Mouse (Mus musculus) MN1 (cell line): Measurements from ENCODE around the gene Grb10.

ENCODE experiments used
- DNase-seq: peaks from one replicate; pipeline ENCODE4 v3.0.0-alpha.2; 2016; ENCODE audit warnings: low spot score

Gene Grb10

DNA sequence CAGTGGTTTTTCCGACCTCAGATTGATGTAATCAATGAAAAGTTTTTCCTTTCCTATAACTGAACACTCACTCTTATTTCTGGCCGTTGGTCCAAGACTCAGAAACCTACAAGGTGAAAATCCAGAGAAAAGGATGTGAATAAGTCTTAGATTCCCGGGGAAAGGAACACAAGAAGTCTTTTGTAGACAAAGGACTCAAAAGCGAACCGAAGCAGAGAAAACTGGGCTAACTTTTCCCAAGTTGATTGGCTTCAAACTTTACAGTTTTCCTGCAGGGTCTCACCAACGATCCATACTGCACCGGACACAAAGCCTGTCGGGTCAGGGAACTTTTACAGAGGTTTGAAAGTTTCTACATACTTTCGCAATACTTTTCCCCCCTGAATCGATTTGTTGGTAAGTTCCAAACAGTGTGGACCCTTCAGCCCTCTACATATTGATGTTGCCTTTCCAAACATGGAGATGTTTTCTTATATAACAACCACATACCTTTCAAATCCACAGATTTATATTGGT lies at the start of gene Grb10:
TSS of gene Grb10 (minus strand) at position 214 of the 516 bp plus-strand sequence.
- no peak for DNase-seq

DNA sequence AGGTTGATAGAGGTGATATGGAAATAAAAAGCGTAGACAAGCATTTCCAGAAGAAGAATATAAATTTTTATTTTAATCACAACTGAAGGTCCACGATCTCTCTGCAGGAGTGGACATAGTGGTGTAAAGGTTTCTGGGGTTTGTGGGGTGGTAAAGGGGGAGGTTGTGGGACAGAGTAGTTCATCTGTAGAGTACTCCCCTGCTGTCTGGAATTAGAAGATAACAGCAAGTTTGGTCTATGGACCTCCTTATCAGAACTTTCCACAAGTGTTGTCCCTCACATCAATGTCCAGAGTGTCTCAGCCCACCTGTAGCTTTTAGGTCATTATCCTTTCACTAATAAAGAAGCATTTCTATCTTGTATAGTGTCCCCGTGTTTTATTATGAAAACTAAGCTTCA lies 43.2 kb upstream of the Grb10 start:
- no peak for DNase-seq

DNA sequence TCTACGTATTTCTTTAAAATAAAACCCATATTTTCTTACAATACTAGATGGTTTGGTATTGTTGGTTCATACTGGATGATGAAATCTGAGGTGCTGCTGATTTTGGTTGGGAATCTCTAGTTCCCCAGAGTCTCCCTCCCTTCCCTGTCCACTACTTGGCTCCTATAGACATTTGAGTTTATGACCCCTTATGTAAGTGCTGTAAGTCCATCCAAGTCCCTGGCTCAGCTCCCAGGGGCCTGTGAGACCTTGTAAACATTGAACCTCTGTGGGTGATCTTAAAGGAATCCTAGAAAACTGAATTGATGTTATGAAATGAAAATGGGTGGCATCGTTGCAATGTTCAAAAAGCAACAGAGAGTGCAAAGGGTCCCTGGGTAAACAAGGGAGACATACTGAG lies 40.7 kb upstream of the Grb10 start:
- no peak for DNase-seq

DNA sequence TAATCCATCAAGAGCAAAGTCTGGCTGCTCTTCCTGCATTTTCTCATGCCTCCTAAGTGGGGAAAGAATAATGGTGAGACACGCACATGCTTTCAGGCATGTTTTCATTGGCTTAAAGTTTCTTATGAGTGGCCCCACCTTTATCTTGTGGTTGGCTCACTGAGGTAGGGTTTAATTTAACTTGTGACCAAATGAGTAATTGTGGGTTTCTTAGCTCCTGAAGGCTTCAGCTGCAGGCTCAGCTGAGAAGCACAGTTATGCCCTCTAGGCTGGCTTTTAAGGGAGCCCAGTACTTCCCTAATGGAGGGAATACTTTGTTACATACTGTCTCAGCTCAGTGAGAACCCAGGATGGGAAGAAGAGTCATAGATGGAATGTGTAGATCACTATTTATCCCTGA lies 37.0 kb upstream of the Grb10 start:
- DNase-seq: no peak

DNA sequence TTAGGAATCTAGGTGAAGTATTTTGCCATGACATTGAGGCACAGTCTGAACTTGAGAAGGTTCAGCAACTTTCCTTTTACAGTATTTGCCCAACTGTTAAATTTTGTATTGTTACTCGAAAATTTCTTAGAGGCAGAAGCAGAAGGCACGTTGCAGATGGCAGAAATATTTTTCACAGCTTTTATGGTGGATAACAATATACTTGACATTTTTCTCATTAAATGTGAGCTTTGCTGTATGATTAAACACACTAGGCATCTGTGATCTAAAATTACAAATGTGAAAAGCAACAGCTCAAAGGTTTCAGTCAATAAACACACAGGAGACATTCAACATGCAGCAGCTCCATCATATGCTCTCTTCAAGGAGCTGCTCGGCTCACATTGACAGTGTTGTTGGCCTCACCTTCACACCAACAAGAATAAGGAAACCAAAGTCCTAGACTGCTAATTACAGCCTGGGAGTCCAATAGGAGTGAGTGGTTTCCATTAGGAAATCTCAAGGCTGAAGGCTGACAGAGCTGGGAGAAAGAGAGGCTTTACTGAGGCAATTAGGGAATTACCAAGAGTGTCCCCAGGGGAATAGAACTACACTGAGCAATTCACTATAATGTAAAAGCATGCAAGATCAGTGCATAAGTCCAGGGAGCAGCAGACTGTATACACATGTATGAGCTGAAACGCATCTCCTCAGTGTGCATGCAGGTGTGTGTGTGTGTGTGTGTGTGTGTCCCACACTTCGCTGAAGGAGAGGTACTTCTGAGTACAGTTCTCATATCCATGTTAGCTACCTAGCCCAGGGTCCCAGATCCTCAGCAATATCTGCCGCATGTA lies 35.1 kb upstream of the Grb10 start:
- no peak for DNase-seq

DNA sequence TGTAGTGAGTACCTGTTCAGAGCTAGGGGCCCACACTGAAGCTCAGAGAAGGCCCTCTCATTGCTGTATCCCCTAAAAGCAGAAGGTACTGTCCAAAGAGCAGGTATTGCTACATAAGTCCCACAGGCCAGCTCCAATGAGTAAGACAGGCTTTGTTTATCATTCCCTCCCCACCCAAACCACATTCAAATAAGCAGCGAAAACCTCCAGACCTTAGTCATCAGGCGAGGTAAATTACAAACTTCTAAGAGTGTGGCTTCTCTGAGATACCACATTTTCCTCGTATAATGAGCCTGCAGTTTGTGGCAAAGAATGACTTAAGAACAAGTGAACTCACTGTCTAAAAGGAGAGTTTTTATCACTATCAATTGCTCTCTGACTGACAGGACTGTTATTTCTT lies 33.8 kb upstream of the Grb10 start:
- DNase-seq: no peak

DNA sequence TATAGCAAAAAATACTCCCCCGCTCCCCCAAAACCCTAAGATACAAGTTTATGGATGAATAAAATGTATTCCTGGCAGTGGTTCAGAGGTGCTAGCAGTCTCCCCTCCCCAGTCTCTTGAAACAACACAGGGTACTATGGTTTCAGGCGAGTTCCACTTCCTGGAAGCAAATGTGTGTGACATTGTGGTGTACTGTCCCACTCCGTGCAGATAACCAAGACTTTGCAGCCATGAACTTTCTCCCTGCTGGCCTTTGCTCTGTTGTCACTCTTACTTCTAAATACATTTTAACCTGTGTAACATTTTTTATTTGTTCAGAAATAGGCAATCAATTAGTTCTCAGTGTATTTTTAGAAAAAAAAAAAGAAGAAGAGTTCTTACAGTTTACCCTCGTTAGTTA lies 20.5 kb upstream of the Grb10 start:
- DNase-seq: no peak

DNA sequence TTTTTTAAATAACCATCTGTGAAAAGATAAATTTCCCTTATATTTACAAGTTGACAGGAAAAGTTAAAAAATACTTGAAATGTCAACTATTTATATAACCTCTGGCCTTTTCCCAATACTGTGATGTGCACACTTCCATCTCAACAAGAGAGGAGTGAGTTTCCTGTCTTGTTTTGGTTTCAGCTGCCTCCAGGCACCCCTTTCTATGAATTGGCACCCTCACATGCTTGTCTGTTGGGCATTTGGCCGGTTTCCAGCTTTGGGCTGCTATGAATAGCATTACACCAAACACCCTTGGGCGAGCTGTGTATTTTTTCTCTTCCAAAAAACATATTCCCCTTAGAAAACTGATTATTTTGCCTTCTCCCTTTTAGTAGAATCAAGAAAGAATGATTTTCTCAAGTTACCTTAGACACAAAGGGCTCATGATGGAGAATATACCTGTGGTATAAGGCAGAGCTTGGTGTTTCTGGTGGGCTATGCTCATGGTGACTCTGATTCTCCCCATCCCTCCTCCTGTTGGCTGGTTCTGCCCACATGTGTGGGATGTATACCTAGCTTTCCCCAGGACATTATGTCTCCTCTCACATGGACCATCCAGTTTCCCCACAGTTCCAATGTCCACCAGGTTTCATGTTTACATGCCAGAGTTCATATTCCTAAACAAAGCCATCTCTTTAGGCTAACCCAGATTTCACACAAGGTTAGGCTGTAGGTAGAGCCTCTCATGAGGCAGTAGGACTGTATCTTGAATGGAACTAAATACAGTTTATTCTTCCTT lies 10.3 kb upstream of the Grb10 start:
- DNase-seq: no peak

DNA sequence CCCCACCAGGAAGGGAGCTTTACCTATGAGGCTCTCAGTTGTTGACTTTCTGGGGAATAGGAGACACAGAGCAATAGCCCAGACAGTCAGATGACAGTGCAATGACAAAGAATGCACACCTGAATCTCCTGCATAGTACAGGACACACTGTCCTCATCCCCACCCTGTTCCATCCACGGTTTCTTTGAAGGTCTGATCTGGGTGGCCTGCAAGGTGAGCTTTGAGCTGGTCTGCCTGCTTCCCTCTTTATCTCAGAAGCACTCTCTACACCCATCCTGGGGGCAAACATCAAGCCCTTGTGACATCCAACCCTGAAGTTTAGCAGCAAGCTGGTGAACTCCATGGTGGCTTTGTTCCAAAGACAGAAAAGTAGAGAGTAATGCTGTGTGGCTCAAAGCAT lies 9.7 kb upstream of the Grb10 start:
- no peak for DNase-seq

DNA sequence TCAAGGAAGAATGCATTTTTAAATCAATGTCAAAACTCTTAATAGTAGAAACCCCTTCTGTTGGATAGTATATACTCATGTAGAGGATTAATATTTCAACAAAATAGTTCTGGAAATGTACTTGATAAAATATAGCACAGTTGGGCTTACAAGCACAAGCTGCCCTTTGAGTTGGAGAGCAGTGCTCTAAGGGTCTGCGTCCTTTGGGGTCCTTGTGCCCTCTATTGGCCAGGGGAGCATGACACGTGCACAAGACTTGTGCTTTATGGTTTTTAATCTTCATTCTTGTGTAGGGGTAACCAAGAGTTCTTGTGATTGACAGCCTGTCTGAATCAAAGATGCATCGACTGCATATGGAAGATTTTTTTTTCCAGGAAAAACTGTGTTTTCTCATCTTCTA lies 5.8 kb upstream of the Grb10 start:
- DNase-seq: no peak

DNA sequence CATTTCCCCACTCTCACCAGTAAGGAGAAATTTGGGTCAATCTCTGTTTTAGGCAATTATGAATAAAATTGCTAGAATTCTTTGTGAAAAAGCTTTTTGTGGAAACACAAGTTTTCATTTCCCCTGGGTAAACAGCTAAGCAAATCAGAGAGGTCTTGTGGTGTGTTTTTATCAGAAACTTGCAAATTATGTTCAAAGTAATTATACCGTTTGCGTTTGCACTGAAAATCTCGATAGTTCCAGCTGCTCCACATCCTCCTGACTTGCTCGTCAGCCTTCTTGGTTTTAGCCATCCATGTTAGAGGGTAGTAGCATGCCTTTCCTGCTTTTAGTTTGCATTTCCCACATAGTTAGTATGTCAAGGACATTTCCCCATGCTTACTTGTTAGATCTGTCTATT lies 3.3 kb upstream of the Grb10 start:
- DNase-seq: no peak

DNA sequence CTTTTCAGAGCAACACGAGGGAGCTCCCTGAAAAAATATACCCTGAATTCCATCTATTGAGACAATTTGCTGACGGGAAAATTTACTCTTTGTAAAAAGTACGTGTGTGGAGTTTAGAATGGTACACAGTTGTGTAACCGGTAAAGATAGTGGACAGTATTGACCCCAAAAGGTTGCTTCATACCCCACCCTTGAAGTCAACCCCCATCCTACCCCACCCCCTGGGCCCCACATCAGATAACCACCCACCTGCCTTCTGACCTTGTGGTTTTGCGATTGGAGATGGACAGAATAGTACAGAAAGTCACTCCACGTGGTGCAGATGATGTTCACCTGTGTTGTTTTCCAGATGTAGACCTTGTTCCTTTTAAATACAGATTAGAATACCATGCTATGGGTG lies 2.9 kb upstream of the Grb10 start:
- DNase-seq: no peak

DNA sequence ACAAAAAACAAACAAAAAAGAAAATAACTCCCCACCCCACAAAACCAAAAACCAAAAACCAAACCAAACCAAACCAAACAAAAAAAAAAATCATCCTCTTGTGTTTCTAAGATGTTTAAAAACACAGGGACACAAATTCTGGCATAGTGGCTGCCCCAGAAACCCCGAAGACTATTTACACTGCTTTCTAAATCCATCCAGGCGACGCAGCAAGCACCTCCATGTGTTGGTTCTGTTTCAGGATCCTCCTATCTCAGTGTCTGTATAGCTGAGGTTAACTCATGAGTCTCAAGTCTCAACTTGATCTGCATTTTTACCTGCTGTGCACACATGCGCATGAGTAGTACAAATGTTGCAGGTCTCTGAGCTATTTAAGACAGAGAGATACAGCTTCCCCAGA lies 1.9 kb upstream of the Grb10 start:
- no peak for DNase-seq

DNA sequence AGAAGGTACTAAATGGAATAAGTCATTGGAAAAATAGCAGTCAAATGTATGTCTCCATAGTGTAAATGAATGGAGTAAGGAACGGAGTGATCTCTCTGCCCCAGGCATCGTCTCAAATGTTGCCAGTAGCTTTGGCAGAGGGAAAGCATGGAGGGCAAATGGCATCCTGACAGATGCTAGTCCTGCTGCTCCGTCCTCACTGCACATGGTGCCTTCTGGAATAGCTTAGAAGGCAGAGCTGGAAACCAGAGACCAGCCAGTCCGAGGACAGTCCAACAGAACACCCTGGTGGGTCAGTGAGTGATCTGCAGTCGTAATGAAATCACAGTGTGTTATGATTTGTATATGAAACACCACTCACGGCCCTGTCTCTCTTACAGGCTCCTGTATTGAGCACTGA lies 1.3 kb upstream of the Grb10 start:
- DNase-seq: no peak

DNA sequence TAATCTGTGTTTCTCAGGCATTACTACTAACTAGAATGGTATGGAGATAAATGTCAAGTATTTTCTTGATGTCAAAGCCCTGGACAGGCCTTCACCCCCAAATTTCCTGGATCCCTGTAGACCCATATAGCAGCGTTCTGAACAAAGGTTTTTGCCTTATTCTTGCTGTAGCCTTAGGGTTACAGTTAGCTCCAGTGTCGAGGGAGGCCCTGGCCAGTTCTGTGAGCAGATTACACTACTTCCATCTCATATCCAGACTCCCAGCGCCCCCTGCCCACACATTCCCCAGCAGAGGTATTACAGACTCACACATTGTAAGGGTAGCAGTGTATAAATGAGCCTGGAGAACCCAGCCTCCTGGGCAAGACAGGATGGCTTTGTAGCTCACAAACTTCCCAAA lies 615 bp upstream of the Grb10 start:
- no peak for DNase-seq

DNA sequence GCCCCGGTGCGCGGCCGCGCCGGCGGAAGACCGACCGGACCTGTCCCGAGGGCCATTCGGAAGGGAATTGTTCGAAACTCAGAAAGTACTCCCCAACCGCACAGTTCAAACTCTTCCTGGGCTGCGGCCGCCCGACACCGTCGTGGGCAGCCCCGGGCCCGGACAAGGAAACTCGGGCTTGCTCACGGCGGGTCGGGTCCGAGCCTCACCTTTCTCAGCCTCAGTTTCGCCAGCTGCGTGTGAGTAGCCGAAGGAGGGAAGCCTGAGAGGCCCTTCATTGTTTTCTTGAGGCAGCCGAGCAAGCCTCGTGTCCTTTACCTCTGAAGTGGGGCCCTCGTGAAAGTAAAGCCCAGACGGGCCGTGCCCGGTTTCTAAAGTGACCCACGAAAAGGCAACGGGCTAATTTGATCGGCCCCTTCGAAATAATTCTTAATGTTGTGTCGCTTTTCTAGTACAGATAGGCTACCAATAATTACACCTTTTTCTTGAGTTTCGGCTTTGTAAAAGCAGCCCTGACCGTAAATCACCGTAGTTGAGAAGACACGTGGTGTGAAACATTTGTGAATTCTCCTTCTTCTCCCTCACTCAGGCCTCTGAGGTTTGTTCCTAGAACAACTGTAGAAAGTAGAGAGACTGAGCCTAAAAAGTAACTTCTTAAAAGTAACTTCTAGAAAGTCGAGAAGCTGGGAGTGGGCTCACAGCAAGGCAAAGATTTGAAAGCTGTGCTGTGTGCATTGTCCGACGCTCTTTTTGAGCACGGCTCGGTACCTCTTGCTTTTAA lies 604 bp downstream of the Grb10 start:
- DNase-seq: no peak

DNA sequence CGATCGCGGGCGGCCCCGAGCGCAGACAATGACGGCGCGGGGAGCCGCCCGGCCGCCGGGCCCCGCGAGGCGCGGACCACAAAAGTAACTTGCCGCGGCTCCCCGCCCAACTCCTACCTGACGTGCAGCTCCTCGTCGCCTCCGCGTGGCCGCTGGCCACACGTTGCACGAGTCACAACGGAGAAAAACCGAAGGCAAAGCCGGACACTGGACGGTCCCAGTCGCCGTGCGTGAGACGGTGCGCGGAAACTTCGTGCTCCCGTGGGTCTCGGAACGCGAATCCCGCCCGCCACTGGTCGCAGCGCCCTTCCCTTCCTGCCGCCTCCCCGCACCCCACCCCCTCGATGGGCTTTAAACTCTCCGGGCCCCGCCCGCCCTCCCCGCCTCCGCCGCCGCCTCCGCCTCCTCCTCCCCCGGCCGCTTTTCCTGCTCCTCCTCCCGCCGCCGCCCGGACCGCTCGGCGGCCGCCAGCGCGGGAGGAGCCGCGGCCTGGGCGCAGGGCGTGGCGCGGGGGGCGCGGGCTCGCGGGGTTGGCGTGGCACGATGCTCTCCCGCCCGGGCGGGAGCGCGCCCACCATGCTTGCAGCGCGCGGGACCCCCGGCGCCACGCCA lies 1.3 kb downstream of the Grb10 start:
- no peak for DNase-seq

DNA sequence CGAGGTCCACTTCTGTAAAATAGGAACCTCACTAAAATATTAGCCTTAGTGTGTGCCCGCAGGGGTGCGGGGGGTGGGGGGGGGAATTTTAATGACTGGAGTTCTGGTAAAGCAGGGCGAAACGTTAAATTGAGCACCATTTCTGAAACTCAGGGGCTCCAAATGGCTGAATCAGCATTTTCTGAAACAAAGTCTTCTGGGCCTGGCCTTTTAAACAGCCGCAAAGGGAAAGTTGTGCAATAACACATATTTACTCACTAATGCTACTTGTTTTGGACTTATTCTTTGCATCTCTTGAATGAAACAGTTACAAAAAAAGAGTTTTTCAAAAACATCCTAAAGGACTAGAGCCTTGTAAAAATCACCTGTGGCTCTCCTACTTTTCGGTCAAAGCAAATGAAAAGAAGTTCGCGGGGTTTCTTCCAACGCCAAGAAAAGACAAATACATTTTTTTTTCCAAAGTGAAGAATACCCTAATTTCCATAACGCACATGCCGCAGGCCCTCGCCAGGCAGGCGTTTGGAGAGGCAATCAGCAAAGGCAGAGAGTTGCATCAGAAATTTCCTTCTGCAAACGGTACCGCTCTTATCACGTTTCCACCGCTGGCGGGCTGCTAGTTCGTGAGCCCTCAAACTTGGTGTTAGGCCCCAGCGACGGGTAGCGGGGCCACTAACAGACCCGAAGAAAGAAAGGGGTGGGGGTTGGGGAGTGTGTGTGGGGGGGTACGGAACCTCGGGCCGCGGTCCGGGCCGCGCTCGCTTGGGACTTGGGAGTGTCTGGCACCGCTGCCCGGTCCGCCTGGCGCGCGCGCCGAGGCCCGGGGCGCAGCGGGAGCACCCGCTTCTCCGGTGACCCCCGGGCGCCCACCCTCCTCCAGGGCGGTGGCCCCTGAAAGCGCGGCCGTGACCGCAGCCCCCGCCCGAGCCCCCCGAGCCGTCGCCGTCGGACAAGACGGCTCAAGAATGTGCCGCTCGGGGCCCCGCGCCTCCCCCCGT lies 2.3 kb downstream of the Grb10 start:
- no peak for DNase-seq

DNA sequence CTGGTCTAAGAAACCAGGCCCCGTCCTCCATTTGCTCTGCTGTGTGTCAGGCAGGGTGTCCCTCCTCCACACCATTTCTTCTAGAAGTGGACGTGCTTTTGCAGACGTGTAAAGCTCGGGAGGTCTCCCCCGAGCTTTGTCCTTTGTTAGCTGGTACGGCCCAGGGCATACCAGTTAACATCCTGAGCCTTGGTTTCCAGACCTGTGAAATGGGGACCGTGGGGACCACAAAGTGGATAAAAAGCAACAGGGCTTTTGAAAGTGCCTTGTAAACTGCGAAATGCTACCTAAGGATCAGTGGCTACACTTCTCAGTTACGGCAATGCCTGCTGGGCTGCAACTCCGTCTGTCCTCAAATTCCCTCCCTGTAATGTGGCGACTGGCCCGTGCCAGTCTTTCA lies 3.2 kb downstream of the Grb10 start:
- DNase-seq: no peak

DNA sequence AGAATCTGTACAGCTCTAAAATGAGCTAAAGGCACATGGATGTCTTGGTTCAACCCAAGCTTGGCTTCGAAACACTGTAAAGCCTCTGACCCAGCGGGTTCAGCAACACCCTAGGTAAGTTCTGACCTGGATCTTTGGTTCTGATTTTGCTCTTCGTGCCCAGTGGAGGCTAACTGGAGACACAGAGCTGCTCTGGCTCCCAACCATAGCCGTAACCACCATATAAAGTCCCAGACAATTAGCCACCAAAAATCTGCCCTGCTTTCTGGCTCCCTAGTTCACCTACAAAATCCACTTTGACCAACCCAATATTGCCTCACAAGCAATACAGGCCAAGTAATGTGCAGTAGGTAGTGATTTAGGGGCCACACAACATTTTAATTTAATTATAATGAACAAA lies 3.7 kb downstream of the Grb10 start:
- DNase-seq: no peak

DNA sequence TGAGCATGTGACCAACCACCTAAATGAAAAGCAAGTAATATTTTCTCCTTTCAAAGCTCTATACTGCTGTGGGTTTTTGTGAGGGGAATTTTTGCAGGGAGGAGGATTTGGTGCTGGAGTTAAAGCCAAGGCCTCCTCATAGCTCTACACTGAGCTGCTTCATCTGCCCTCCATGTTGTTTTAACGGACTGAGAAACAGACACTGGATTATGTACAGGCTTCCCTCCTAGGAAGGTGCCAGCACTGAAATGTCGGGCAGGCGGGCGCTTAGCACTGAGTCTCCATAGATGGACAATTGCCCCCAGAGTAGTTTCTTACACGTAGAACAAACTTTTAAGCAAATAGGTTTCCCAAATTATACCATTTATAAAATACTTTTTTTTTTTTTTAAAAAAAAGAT lies 4.1 kb downstream of the Grb10 start:
- DNase-seq: no peak
